Mouse (Mus musculus) heart, postnatal 0 days (tissue): Measurements from ENCODE around the gene Mtch2. TPM values are rescaled to one million over a fixed set of nuclear protein-coding genes. Genes with fewer than 3 reads are reported as not detected.
"Not testable (repeated sequence)": the region's sequence is repeated elsewhere in the genome, so short reads cannot be mapped to it uniquely, and the experiment has no call there.

ENCODE experiments used
- ATAC-seq: fragments of 200-750 bp; cut with Nextera tagmentation; 2 replicates; pipeline ENCODE4 v1.8.0; 2017; ENCODE audit warnings: low read depth, moderate number of reproducible peaks, moderate library complexity; ENCODE audit not compliant: insufficient read depth
- DNase-seq: peaks from one replicate; pipeline ENCODE4 v3.0.0-alpha.2; 2016; ENCODE audit warnings: low spot score
- H3K27ac ChIP-seq: fragments of 300-500 bp; sonication (generic); 2 replicates; pipeline ENCODE4 v1.5.1; 2014; ENCODE audit warnings: low read depth, mild to moderate bottlenecking
- H3K27me3 ChIP-seq: fragments of 300-500 bp; sonication (generic); 2 replicates; pipeline ENCODE4 v1.6.1; 2014; ENCODE audit warnings: low read length, mixed read lengths; ENCODE audit not compliant: control insufficient read depth, insufficient read depth
- H3K36me3 ChIP-seq: fragments of 300-500 bp; sonication (generic); replicated peaks from 2 replicates; pipeline ENCODE4 v1.6.1; 2014; ENCODE audit warnings: low read length, mixed read lengths; ENCODE audit not compliant: control insufficient read depth, insufficient read depth
- H3K4me1 ChIP-seq: fragments of 300-500 bp; sonication (generic); 2 replicates; pipeline ENCODE4 v1.6.1; 2014; ENCODE audit warnings: antibody characterized with exemption; ENCODE audit not compliant: control insufficient read depth, insufficient read depth
- H3K4me2 ChIP-seq: fragments of 300-500 bp; sonication (generic); 2 replicates; pipeline ENCODE4 v1.6.1; 2014; ENCODE audit warnings: low read depth, mild to moderate bottlenecking, low read length, moderate library complexity
- H3K4me3 ChIP-seq: fragments of 300-500 bp; sonication (generic); 2 replicates; pipeline ENCODE4 v1.5.1; 2014; ENCODE audit warnings: low read depth, low read length
- H3K9ac ChIP-seq: fragments of 300-500 bp; sonication (generic); replicated peaks from 2 replicates; pipeline ENCODE4 v1.6.1; 2014; ENCODE audit warnings: low read depth, low read length, mixed read lengths
- H3K9me3 ChIP-seq: fragments of 300-500 bp; sonication (generic); replicated peaks from 2 replicates; pipeline ENCODE4 v1.6.1; 2016; ENCODE audit warnings: low read length; ENCODE audit not compliant: control insufficient read depth
- CTCF ChIP-seq: IDR thresholded peaks from 2 replicates; pipeline ENCODE4 v1.5.1; 2016; ENCODE audit warnings: antibody characterized with exemption, control low read depth, low read depth
- EP300 ChIP-seq: IDR thresholded peaks from 2 replicates; pipeline ENCODE4 v1.6.1; 2016; ENCODE audit warnings: antibody characterized with exemption, low read depth
- WGBS: fragments of 180-500 bp; shearing (Covaris S2); extraction: QIAGEN DNeasy Blood & Tissue Kit; methylation state at CpG from one replicate; pipeline ENCODE4 v1.1.7; 2014; 5-methylcytosine and 5-hydroxymethylcytosine counted together
- polyA plus RNA-seq: library from polyadenylated mRNA; unstranded; fragments of >200 nt; fragmentation: Nextera tagmentation; extraction: Ambion mirVana; gene quantifications from 2 replicates; pipeline ENCODE4 v1.2.1, GENCODE M21; 2015
- total RNA-seq: library from RNA; depleted of rRNA; stranded (reverse); fragments of >200 nt; gene quantifications from 2 replicates; pipeline ENCODE4 v1.2.3, GENCODE M21; 2014; ENCODE audit warnings: low replicate concordance

Gene Mtch2
- total and polyA plus RNA-seq, 2 experiments from 2014 or later = 181 to 246 TPM

GRCm38 (mm10) chr2:90818710-90819109 is 28.2 kb upstream of the Mtch2 start:
- Histone ChIP-seq H3K9me3 (no peaks in the 10 kb centered on the region), H3K27me3 (no peaks in the 10 kb centered on the region), H3K4me1 (no peaks in the 10 kb centered on the region), H3K4me2 (no peak overlapping the region), H3K4me3 (no peak overlapping the region), H3K36me3 (no peaks in the 10 kb centered on the region), H3K9ac (no peak overlapping the region), H3K27ac (no peak overlapping the region)
- no peak for DNase-seq
- WGBS = 54% methylated on average over 3 of the region's 3 CpGs
- no peak for TF ChIP-seq EP300
- no peak for TF ChIP-seq CTCF
- no peak for ATAC-seq

- no peak overlapping the region for H3K4me3 ChIP-seq
- no peaks in the 10 kb centered on the region for H3K36me3 ChIP-seq
- ATAC-seq (no peak), DNase-seq (no peak)
- WGBS = 77% methylated on average over 3 of the region's 3 CpGs
- H3K4me1 ChIP-seq = no peaks in the 10 kb centered on the region
- H3K4me2 ChIP-seq = no peak overlapping the region
- no peaks in the 10 kb centered on the region for H3K27me3 ChIP-seq
- TF ChIP-seq CTCF = no peak
- no peak for TF ChIP-seq EP300
- no peak overlapping the region for H3K27ac ChIP-seq
- no peaks in the 10 kb centered on the region for H3K9me3 ChIP-seq
- no peak overlapping the region for H3K9ac ChIP-seq
These were observed 26.1 kb upstream of the Mtch2 start for GRCm38 (mm10) chr2:90820894-90821293.

- Histone ChIP-seq H3K4me1 (no peaks in the 10 kb centered on the region), H3K36me3 (no peaks in the 10 kb centered on the region), H3K27ac (no peak overlapping the region), H3K4me2 (no peak overlapping the region), H3K27me3 (no peaks in the 10 kb centered on the region), H3K9ac (no peak overlapping the region), H3K4me3 (no peak overlapping the region), H3K9me3 (no peaks in the 10 kb centered on the region)
- WGBS = 82% methylated on average over 2 of the region's 2 CpGs
- ATAC-seq (no peak), DNase-seq (no peak)
- TF ChIP-seq CTCF (no peak), EP300 (no peak)
These were observed 24.0 kb upstream of the Mtch2 start for GRCm38 (mm10) chr2:90822978-90823377.

- ATAC-seq = no peak
These were observed 23.2 kb upstream of the Mtch2 start for GRCm38 (mm10) chr2:90823781-90824180.

GRCm38 (mm10) chr2:90824528-90824927 is 22.4 kb upstream of the Mtch2 start:
- H3K4me2 ChIP-seq, H3K36me3 ChIP-seq, H3K9me3 ChIP-seq, H3K4me1 ChIP-seq, H3K27ac ChIP-seq, DNase-seq, ATAC-seq, H3K27me3 ChIP-seq, H3K9ac ChIP-seq, H3K4me3 ChIP-seq: not testable (repeated sequence)
- WGBS = 68% methylated on average over 10 of the region's 10 CpGs

More at GRCm38 (mm10) chr2:90823781-90824180, 23.2 kb upstream of the Mtch2 start:
- no peak for DNase-seq
- Histone ChIP-seq H3K4me3 (no peak overlapping the region), H3K9ac (no peak overlapping the region), H3K27ac (no peak overlapping the region), H3K27me3 (no peaks in the 10 kb centered on the region), H3K4me2 (no peak overlapping the region), H3K36me3 (no peaks in the 10 kb centered on the region), H3K9me3 (no peaks in the 10 kb centered on the region), H3K4me1 (no peaks in the 10 kb centered on the region)
- TF ChIP-seq CTCF = no peak
- TF ChIP-seq EP300 = no peak
- 75% methylated on average over 6 of the region's 6 CpGs for WGBS

- Histone ChIP-seq H3K4me2 (no peak overlapping the region), H3K36me3 (no peaks in the 10 kb centered on the region), H3K9ac (no peak overlapping the region), H3K4me1 (no peaks in the 10 kb centered on the region), H3K9me3 (no peaks in the 10 kb centered on the region), H3K27ac (no peak overlapping the region), H3K4me3 (no peak overlapping the region), H3K27me3 (no peaks in the 10 kb centered on the region)
- ATAC-seq = no peak
- no peak for TF ChIP-seq EP300
- no peak for TF ChIP-seq CTCF
- DNase-seq = no peak
- 77% methylated on average over 11 of the region's 11 CpGs for WGBS
These were observed 21.3 kb upstream of the Mtch2 start for GRCm38 (mm10) chr2:90825515-90826172.
